Mouse (Mus musculus): ENCODE data around the gene Zfp146.

DNA sequence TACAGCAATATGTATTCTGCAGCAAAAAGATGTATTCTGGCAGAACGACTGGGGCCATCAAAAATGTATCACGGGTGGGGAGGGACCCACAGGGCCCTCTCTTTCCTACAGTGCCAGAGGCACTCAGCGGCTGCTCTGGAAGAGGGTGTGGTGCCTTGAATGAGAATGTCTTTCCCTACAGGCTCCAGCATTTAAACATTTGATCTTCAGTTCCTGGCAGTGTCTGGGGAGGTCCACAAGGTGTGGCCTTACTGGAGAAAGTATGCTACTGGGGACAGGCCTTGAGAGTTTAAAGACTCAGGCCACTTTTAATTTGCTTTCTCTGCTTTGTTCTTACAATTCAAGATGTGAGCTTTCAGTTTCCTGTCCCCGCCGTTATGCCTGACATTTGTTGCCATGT lies 53.5 kb downstream of the Zfp146 start:
- TF ChIP-seq CTCF (IDR thresholded peaks at IDR 0.05; ENCODE audit: extremely low read depth, insufficient read length, insufficient replicate concordance, low read depth, low read length) (no peak), POLR2A (IDR thresholded peaks at IDR 0.05; ENCODE audit: low read depth, low read length) (no peak)

Data from small intestine, adult 2 months (tissue).